Mouse (Mus musculus): ENCODE measurements around the gene Prdm16. TPM values are rescaled to one million over a fixed set of nuclear protein-coding genes. Genes with fewer than 3 reads are reported as not detected.

Gene Prdm16
- polyA plus RNA-seq, 1 experiment from 2014 or later = 2.2 TPM

GRCm38 (mm10) chr4:154420749-154421148 lies 215.9 kb downstream of the Prdm16 start:
- no peak for DNase-seq
- H3K9ac ChIP-seq (replicated peaks) = no peak overlapping the region
- no peak overlapping the region for H3K4me3 ChIP-seq (ENCODE audit: low read depth, low read length)
- no peaks in the 10 kb centered on the region for H3K4me1 ChIP-seq (ENCODE audit: insufficient read depth)
- H3K27ac ChIP-seq (ENCODE audit: low read depth) = no peak overlapping the region
- H3K36me3 ChIP-seq (replicated peaks; ENCODE audit: insufficient read depth, low read length) = no peaks in the 10 kb centered on the region
- TF ChIP-seq EP300 (IDR thresholded peaks at IDR 0.05; ENCODE audit: low read depth) (no peak), CTCF (IDR thresholded peaks at IDR 0.05; ENCODE audit: low read depth) (no peak)
- H3K4me2 ChIP-seq (ENCODE audit: low read depth, low read length) = no peak overlapping the region
- ATAC-seq = no peak
- H3K9me3 ChIP-seq (ENCODE audit: low read length) = peaks cover 2% of the 10 kb centered on the region; the same call in 1 of the 2 replicates
- no peaks in the 10 kb centered on the region for H3K27me3 ChIP-seq (ENCODE audit: insufficient read depth, low read length)
- WGBS (ENCODE audit: insufficient replicate concordance) = 84% methylated on average over 17 of the region's 17 CpGs

GRCm38 (mm10) chr4:154419766-154420165 lies 216.9 kb downstream of the Prdm16 start:
- no peak for ATAC-seq
- no peak for DNase-seq
- H3K4me1 ChIP-seq (ENCODE audit: insufficient read depth) = no peaks in the 10 kb centered on the region
- peaks cover 2% of the 10 kb centered on the region; the same call in 1 of the 2 replicates for H3K9me3 ChIP-seq (ENCODE audit: low read length)
- no peak for TF ChIP-seq CTCF (IDR thresholded peaks at IDR 0.05; ENCODE audit: low read depth)
- TF ChIP-seq EP300 (IDR thresholded peaks at IDR 0.05; ENCODE audit: low read depth) = no peak
- WGBS (ENCODE audit: insufficient replicate concordance) = 77% methylated on average over 4 of the region's 4 CpGs
- H3K4me3 ChIP-seq (ENCODE audit: low read depth, low read length) = no peak overlapping the region
- no peaks in the 10 kb centered on the region for H3K27me3 ChIP-seq (ENCODE audit: insufficient read depth, low read length)
- no peak overlapping the region for H3K9ac ChIP-seq (replicated peaks)
- H3K36me3 ChIP-seq (replicated peaks; ENCODE audit: insufficient read depth, low read length) = no peaks in the 10 kb centered on the region
- no peak overlapping the region for H3K4me2 ChIP-seq (ENCODE audit: low read depth, low read length)
- H3K27ac ChIP-seq (ENCODE audit: low read depth) = no peak overlapping the region

GRCm38 (mm10) chr4:154418993-154419392 lies 217.7 kb downstream of the Prdm16 start:
- DNase-seq = peak; percentile 42
- ATAC-seq = peak; percentile 22; the same call in 1 of the 2 replicates
- Histone ChIP-seq H3K4me3 (ENCODE audit: low read depth, low read length) (no peak overlapping the region), H3K36me3 (replicated peaks; ENCODE audit: insufficient read depth, low read length) (no peaks in the 10 kb centered on the region), H3K27me3 (ENCODE audit: insufficient read depth, low read length) (no peaks in the 10 kb centered on the region), H3K9me3 (ENCODE audit: low read length) (peaks cover 2% of the 10 kb centered on the region; the same call in 1 of the 2 replicates), H3K4me1 (ENCODE audit: insufficient read depth) (no peaks in the 10 kb centered on the region), H3K27ac (ENCODE audit: low read depth) (peak overlapping the region; percentile 67), H3K4me2 (ENCODE audit: low read depth, low read length) (no peak overlapping the region), H3K9ac (replicated peaks) (no peak overlapping the region)
- TF ChIP-seq CTCF (IDR thresholded peaks at IDR 0.05; ENCODE audit: low read depth) = peak; percentile 76
- TF ChIP-seq EP300 (IDR thresholded peaks at IDR 0.05; ENCODE audit: low read depth) = no peak
- 27% methylated on average over 2 of the region's 2 CpGs for WGBS (ENCODE audit: insufficient replicate concordance)

GRCm38 (mm10) chr4:154418327-154418744 lies 218.3 kb downstream of the Prdm16 start:
- no peaks in the 10 kb centered on the region for H3K27me3 ChIP-seq (ENCODE audit: insufficient read depth, low read length)
- H3K27ac ChIP-seq (ENCODE audit: low read depth) = peak overlapping the region; percentile 67
- H3K4me3 ChIP-seq (ENCODE audit: low read depth, low read length) = no peak overlapping the region
- TF ChIP-seq CTCF (IDR thresholded peaks at IDR 0.05; ENCODE audit: low read depth) (no peak), EP300 (IDR thresholded peaks at IDR 0.05; ENCODE audit: low read depth) (peak; percentile 44; the same call in 1 of the 2 replicates)
- DNase-seq (peak; percentile 33), ATAC-seq (peak; percentile 84)
- H3K36me3 ChIP-seq (replicated peaks; ENCODE audit: insufficient read depth, low read length) = no peaks in the 10 kb centered on the region
- H3K4me2 ChIP-seq (ENCODE audit: low read depth, low read length) = 0 out of 2 replicates have a peak overlapping the region, but pooled peaks have one; percentile 22
- H3K9ac ChIP-seq (replicated peaks) = no peak overlapping the region
- no peaks in the 10 kb centered on the region for H3K4me1 ChIP-seq (ENCODE audit: insufficient read depth)
- 46% methylated on average over 4 of the region's 4 CpGs for WGBS (ENCODE audit: insufficient replicate concordance)
- H3K9me3 ChIP-seq (ENCODE audit: low read length) = peaks cover 2% of the 10 kb centered on the region; the same call in 1 of the 2 replicates

GRCm38 (mm10) chr4:154416728-154417127 lies 219.9 kb downstream of the Prdm16 start:
- DNase-seq (no peak), ATAC-seq (no peak)
- H3K9me3 ChIP-seq (ENCODE audit: low read length) = peaks cover 2% of the 10 kb centered on the region; the same call in 1 of the 2 replicates
- H3K27ac ChIP-seq (ENCODE audit: low read depth) = no peak overlapping the region
- whole genome bisulfite sequencing (ENCODE audit: insufficient replicate concordance) = 78% methylated on average over 6 of the region's 6 CpGs
- TF ChIP-seq CTCF (IDR thresholded peaks at IDR 0.05; ENCODE audit: low read depth) (no peak), EP300 (IDR thresholded peaks at IDR 0.05; ENCODE audit: low read depth) (no peak)
- H3K4me3 ChIP-seq (ENCODE audit: low read depth, low read length) = no peak overlapping the region
- H3K36me3 ChIP-seq (replicated peaks; ENCODE audit: insufficient read depth, low read length) = no peaks in the 10 kb centered on the region
- H3K9ac ChIP-seq (replicated peaks) = no peak overlapping the region
- no peak overlapping the region for H3K4me2 ChIP-seq (ENCODE audit: low read depth, low read length)
- no peaks in the 10 kb centered on the region for H3K27me3 ChIP-seq (ENCODE audit: insufficient read depth, low read length)
- no peaks in the 10 kb centered on the region for H3K4me1 ChIP-seq (ENCODE audit: insufficient read depth)

GRCm38 (mm10) chr4:154414885-154415284 lies 221.8 kb downstream of the Prdm16 start:
- Histone ChIP-seq H3K36me3 (replicated peaks; ENCODE audit: insufficient read depth, low read length) (no peaks in the 10 kb centered on the region), H3K27ac (ENCODE audit: low read depth) (no peak overlapping the region), H3K9ac (replicated peaks) (no peak overlapping the region), H3K4me3 (ENCODE audit: low read depth, low read length) (no peak overlapping the region), H3K4me2 (ENCODE audit: low read depth, low read length) (no peak overlapping the region), H3K9me3 (ENCODE audit: low read length) (peaks cover 2% of the 10 kb centered on the region; the same call in 1 of the 2 replicates), H3K4me1 (ENCODE audit: insufficient read depth) (no peaks in the 10 kb centered on the region), H3K27me3 (ENCODE audit: insufficient read depth, low read length) (no peaks in the 10 kb centered on the region)
- WGBS (ENCODE audit: insufficient replicate concordance) = 50% methylated on average over 4 of the region's 4 CpGs
- ATAC-seq (no peak), DNase-seq (no peak)
- TF ChIP-seq CTCF (IDR thresholded peaks at IDR 0.05; ENCODE audit: low read depth) (no peak), EP300 (IDR thresholded peaks at IDR 0.05; ENCODE audit: low read depth) (no peak)

Measured in liver, postnatal 0 days (tissue).